Mouse (Mus musculus): ENCODE measurements at regions not wholly inside any gene's neighbourhood (a gene's known extent, or its start where the extent isn't known, plus 50 kb on each side); places are given as distances from the start of the nearest gene placed in this dataset.
"Not testable (repeated sequence)": the region's sequence is repeated elsewhere in the genome, so short reads cannot be mapped to it uniquely, and the experiment has no call there.

DNA sequence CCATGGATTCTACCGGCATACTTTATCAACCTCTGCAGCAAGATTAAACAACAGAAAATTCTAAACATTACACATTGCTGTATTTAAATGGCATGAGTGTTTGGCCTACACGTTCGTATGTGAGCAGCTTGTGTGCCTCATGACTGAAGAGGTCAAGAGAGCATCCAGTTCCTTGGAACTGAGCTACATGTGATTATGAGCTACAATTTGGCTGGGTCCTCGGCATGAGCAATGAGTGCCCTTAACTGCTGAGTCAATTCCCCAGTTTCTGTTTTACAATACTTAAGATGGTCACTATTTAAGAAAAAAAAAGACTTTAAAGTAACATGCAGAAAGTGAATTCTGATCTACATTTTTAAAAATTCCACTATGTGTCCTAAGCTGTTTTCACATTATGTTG is 338.4 kb upstream of the Gpc6 start:
- DNase-seq (ENCODE audit: low read depth, low spot score): peak; percentile 51

DNA sequence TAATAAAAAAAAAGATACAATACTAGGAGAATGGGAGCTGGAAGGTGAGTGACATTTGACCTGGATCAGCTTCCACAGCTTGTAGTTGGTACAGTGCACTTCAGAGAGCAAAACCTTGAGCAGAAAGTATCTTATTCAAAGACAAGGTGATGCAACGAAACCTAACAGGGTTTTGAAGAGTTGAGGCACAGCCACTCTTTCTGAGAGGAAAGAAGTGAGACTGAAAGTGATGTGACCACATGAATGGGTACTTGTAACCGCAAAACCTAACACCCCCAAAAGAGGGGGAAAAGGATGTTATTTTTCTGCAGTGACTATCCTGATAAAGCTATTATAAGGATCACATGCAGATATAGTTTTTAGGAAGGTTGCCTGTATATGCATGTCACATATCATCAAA is 335.6 kb upstream of the Gpc6 start:
- no peak for DNase-seq (ENCODE audit: low read depth, low spot score)

DNA sequence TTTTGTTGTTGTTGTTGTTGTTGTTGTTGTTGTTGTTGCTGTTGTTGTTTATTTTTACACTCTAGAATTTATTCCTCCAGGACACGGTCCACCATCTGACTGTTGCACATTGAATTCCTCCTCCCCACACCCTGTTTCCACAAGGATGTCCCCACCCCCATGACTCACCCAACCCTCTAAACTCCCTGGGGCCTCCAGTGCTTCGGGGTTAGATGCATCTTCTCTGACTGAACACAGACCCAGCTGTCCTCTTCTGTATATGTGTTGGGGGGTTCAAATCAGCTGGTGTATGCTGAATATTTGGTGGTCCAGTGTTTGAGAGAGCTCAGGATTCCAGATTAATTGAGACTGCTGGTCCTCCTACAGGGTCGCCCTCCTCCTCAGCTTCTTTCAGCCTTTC is 335.0 kb upstream of the Gpc6 start:
- DNase-seq (ENCODE audit: low read depth, low spot score): no peak

DNA sequence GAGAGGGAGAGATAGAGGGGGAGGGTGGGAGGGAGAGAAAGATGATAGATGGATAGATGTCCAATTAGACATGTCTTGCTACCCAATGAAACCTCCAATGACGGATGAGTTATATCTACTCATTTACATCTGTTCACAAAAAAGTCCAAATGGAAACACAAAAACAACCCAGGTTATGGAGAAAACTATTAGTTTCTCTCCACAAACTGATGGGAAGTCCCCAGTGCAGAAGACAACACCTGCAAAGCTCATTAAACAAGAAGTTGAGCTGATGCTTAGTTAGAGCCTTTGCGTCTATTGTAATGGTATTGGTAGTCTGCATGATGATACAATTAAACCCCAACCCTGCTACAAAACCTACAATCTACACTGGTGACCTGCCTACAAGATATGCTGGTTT is 317.0 kb upstream of the Gpc6 start:
- DNase-seq (ENCODE audit: low read depth, low spot score): no peak

DNA sequence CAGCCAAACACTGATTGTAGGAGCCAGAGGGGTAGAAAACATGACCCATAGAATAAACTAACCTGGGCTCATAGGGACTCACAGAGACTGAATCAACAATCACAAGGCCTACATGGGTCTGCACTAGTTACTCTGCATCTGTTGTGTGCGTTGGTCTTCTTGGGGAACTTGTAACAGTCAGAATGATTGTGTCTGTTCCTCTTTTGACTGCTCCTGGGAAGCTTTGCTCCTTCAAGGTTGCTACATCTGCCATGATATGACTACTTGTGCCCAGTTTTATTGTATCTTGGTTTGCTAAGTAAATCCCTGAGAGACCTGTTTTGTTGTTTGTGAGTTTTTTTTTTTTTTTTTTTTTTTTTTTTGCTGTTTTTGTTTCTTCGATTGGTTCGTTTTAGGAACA is 313.9 kb upstream of the Gpc6 start:
- DNase-seq (ENCODE audit: low read depth, low spot score): no peak

DNA sequence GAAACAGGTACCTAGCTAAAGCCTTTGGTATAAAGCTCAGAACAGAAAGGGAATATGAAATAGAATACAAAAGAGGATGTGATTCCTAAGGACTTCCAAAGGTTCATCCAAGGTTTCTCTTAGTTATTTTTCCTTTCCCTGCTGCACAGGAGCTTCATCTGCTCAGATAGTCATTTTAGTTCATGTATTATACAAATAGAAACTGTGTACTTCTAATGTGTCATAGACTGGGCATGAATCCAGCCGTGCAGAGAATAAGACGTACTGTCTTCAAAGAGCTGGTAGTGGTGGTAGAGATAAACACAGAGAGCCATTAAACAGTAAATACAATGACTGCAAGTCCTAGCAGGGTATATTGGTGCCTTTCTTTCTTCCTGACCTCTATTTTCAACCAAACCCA is 292.9 kb upstream of the Gpc6 start:
- no peak for DNase-seq (ENCODE audit: low read depth, low spot score)

DNA sequence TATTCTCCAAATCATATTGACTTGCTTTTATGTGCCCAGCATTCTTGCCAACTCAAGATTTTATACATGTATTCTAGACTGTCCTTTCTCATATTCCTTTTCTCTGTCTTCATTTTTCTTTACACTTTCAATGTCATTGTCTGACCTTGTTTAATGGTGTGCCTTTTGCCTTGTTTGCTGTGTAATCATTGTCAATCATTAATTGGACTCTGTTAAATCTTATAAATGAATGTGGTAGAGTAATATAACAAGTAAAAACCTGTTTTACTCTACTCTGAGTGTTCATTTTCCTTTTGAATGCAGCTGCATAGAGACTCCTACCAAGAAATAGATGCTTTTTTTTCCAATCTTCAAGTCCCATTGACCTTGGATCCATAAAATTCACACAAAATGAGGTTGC is 283.0 kb upstream of the Gpc6 start:
- DNase-seq (ENCODE audit: low read depth, low spot score): no peak

DNA sequence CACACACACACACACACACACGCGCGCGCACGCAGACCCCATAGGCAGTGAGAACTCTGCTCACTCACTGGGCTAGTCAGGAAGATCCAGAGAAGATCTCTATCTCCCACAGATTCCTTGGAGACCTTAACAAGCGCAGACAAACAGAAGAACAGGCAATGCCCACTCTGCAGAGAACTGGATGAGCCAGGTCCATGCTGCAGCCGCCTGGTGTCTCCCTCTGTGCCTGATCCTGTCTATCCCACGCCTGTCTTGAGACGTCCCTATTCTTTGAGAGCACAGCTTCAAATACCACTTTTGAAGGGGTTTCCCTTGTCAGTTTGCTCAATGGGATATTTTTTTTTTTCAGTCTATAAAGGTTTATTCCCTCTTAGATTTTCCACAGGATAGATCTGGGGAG is 273.2 kb upstream of the Gpc6 start:
- no peak for DNase-seq (ENCODE audit: low read depth, low spot score)

DNA sequence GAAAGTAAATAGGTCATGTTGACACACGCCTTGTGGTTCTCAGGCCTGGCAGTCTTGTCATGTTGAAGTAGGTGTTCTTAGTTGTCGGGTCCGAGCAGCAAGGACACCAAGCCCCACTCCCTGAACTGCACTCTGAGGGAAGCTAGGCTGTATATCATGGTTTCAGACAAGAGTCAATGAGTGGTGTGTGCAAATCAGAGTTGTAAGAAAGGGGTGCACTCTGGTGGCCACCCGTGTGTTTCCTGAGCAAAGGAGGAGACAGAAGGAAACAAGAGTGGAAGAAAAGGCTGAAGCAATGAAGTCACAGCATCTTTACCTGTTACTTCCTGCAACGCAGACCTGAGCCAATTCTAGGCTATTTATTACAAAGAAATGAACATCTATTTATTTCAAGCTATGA is 241.2 kb upstream of the Gpc6 start:
- DNase-seq (ENCODE audit: low read depth, low spot score): no peak

DNA sequence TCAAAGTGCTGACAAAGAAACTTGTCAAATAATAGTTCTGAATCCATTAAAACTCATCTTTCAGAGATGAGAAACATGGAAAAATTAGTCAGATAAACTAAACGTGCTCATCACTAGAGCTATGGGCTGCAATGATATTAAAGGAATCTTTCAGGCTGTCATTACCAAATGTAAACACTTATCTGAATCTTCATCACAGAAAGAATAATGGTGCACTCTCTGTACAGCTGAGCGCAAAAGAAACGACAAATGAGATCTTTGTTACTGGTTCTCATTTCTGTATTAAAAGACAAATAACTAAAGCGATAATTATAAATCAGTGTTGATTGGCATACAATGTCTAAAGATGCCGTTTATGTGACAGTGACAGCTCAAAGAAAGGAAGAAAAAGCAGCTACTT is 227.4 kb upstream of the Gpc6 start:
- no peak for DNase-seq (ENCODE audit: low read depth, low spot score)

DNA sequence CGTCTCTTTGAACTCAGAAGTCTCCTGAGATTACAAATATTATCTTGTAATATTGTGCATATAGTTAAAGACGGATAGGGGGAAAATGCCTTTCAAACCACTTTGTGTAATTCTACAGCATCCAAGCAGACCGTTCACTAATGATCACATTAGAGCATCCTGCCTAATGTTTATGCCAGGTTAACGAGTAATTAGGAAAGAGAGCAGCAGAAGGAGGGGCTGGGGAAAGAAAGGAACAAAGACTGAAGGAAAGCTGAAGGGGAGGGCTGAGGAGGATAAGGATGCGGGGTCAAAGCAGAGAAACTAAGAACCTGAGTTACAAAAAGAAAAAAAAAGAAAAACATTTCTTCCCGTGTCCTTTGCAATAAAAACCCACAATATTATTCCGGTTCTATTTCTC is 226.7 kb upstream of the Gpc6 start:
- DNase-seq (ENCODE audit: low read depth, low spot score): no peak

DNA sequence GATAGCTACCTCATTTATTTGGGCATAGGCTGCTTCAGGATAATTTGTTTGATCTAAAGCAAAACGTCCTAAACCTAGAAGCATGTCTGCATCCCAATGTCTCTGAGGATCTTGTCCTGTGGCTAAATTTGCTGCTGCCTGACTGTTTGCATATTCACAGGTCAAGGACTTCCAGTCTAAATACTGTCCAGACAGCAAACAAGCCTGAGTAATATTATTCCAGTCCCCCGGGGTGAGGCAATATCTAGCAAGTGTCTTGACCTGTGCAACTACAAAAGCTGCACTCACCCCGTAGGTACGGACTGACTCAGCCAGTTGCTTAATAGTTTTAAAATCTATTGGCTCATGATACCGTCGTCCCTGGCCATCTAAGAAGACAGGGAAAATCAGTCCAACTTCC is 190.5 kb upstream of the Gpc6 start:
- DNase-seq (ENCODE audit: low read depth, low spot score): not testable (repeated sequence)

DNA sequence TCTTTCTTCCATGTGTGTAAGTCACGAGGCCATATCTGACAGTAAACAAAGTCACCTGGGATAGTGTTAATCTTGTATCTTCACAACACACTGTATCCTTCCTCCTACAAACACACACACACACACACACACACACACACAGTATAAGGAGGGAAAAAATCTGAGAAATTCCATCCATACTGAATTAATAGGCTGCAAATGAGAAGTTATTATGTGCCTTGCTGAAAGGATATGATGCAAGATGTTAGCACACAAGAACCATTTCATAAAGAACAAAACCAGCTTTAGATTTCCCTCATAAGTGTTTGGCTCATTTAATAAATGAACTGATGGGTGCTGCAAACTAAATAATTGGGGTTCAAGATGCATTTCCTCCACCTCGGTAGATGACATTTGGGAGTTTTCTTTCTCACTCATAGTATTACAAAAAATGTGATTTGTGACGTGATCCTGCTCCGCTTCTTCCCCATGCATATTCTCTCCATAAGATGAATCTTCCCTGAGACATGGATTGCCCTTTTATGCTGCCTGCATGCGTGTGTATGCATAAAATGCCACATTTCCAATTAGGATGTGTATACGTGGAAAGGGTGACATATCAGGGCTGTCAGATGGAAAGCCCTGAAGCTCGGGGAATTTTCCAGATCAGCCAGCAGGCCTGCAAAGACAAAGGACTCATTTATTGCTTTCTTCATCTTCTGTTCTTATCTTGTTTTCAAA is 170.5 kb upstream of the Gpc6 start:
- no peak for DNase-seq (ENCODE audit: low read depth, low spot score)

DNA sequence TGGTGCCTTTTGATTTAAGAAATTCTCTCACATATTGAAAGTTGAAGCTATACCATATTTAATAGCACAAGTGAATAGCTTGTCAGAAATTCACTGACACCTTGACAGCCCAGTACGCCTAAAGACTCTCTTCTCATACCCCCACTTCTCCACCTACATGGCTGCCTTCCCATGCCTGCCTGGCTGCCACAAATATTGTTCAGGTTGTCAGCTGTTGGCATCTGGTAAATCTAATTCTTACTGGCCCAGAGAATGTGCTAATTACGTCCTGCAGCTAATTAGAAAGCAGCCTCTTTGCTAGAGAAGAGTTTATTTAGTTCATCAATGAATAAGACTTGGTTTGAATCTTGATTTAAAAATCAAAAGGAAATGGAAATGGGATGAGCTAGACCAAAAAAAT is 163.7 kb upstream of the Gpc6 start:
- no peak for DNase-seq (ENCODE audit: low read depth, low spot score)

DNA sequence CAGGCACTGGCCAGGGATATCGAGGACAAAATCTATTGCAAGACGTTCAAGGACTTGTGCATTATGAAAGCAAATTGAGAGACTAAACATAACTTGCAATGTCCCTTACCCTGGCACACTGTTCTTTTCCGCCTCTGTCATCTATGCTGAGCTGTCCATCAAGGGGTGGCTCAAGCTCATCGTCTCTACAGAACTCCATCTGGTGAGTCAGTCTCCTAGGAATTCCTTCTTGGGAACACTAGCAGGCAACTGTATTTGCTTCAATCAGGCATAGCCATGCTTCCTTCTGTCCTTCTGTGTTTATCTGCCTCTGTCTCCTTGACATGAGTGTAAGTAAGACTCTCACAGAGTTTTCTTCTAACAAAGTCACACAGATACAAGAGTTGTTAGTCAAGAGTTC is 154.0 kb upstream of the Gpc6 start:
- DNase-seq (ENCODE audit: low read depth, low spot score): no peak

DNA sequence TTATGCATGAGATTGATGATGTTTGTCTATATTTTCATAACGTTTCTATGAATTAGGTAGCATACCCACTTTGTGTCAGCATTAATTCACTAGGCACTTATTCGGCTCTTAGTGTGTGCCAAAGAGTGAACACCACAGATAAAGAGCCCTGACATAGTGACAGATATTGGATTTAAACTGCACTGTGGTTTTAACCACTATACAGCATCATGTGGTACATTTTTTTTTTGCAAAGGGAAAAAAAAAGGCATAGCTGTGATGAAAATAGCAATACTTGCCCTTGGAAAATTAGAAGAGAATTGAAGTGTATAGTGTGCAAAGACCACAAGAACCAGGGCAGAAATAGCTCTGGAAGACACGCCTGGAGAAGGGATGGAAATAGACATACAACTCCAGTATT is 153.4 kb upstream of the Gpc6 start:
- no peak for DNase-seq (ENCODE audit: low read depth, low spot score)

DNA sequence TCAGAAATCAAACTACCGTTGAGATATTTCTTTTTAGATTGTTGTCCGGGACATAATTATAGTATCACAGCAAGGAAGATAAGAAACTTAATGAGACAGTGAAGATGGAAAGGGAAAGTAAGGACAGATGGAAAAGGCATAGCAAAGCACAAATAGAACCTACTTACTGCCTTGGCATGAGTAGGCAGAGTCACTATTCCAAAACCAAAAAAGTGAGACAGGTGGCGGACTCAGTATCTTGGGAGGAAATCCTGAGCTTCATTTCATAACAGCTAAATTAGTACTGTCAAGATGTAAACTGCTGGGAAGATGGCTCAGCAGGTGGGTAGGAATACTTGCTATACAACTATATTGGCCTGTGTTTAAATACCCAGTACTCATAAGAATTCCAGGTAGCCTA is 145.5 kb upstream of the Gpc6 start:
- DNase-seq (ENCODE audit: low read depth, low spot score): no peak

DNA sequence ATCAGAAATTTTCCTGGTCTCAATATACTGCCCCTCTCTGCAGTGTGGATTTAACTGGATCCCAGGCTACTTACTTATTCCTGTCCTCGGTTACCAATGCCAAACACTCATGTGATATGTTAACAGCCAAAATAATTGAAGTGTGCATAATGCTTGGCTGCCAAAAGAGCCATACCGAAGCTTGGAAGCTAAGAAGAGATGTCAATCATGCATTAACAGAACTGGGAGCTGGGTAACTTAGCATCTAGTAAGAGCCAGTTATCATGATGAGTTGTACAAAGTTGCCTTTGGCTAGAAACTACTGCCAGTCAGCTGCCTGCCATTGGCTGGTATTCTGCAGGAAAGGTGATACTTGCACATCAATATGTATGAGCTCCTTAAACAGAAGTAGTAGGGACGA is 141.3 kb upstream of the Gpc6 start:
- DNase-seq (ENCODE audit: low read depth, low spot score): no peak

DNA sequence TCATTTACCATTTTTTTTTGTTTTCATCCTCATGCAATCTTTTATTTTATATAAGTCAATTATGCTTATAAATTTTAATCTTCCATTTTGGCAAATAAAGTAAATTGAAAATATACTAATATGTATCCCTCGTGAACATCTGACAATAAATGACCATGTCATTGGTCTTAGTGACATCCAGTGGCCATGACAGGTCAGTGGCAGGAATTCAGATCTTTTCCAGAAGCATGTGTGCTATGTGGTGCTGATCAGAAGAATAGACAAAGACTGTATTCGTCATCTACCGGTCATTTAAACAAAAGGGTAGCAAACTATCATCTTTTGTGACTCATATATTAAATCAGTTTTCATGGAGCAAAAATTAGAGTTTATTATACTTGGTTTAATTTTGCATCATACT is 118.6 kb upstream of the Gpc6 start:
- DNase-seq (ENCODE audit: low read depth, low spot score): no peak

DNA sequence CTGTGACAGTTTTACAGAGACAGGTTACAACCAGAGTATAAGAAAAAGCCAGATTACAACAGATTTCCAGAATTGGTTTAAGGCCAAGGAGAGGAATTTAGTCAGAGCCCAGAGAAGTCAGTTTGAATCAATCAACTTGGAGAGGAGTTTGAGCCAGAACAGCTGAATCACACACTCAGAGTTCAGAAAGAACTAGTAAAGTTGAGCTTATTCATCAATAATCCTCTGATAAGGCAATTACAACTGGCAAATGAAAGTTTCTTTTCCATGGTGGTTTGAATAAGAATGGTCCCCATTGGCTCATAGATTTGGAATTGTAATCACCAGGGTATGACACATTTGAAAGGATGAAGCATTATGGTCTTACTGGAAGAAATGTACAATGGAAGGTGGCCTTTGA is 116.5 kb upstream of the Gpc6 start:
- DNase-seq (ENCODE audit: low read depth, low spot score): no peak

DNA sequence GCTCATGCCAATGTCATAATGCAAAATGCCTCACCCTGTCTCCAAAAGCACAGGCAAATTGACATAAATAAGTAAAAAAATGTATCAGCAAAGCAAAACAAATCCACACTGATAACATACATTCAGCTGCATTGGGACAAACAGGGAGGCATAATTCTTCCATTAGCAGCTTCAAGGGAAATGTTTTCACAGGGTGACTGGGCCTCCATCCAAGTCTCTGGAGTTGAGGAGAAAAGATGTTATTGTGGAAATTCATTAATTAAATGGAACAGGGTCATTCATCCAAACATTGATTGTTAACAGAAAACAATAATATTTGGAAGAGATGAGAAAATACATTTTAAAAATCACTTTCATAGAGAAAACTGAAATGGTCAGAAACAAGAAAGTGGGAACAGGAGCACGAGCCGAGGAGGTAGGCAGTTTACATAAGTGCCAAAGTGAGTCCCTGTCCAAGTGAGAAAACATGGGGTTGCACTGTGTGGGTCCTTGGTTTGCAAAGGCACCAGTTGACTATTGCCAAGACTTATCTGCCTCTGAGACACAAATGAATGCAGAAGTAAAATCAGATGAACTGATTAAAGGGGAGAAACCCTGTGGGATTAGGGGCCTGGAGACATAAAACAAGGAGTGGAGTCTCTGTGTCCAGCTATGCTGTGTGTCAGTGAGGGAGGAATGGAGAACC is 114.3 kb upstream of the Gpc6 start:
- no peak for DNase-seq (ENCODE audit: low read depth, low spot score)

DNA sequence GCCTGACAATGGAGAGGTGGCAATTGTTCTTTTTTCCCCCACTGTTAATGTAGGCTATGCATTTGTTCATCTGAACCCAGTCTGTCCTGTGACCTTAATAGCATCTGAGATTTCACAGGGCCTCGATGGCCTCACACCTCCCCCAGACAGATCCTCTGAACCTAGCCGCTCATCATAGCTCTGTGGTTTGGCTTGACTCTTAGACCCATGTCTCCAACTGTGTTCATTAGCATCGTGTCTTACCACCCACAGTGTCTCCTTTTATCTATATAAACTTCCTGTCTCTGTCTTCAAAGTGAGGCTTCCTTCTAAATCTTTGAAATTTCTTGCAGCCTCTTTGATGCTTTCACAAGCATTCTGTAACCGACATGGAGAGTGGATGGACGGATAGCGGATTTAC is 87.9 kb upstream of the Gpc6 start:
- DNase-seq (ENCODE audit: low read depth, low spot score): no peak

DNA sequence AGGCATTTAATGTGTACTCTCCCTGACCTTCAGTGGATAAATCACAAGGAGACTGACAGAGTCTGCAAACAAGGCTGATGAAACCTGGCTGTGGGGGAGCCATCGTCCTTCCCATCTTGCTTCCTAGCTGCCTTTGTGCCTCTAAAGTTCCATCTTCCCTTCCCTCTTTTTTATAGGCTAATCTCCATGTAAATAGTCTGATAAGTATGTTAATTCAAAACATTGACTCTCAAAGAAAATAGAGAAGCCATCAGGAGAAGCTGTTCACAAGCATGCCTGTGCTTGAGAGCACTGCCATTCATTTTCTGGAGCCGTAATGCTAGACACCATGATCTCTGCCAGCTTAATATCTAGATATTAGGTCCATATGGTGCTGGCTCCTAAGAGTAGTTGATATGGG is 55.7 kb upstream of the Gpc6 start:
- no peak for DNase-seq (ENCODE audit: low read depth, low spot score)

DNA sequence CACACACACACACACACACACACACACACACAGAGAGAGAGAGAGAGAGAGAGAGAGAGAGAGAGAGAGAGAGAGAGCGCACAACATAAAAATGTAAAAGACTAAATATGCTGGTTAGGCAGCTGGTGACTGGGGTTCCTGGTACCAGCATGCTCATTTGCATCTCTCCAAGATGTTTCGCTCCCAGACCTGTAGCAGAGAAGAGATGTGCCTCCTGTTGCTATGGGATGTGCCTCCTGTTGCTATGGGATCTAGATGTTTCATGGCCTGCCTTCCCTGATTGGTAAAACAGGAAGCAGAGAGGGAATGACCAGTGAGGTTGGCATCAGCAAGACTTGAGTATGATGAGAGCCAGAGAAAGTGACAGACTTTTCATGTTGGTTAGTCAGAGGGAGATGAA is 55.1 kb upstream of the Gpc6 start:
- no peak for DNase-seq (ENCODE audit: low read depth, low spot score)

All from skeletal muscle tissue, adult 2 months (tissue).